Comparison of ENCODE assay signal across 8 mouse cellular contexts in genomic region chr2:160365107-160365911, GRCm38 (mm10). TPM values are rescaled to one million over a fixed set of nuclear protein-coding genes. Genes with fewer than 3 reads are reported as not detected.
DNase-seq lines count a peak whose midpoint lies in the region; ATAC-seq and TF ChIP-seq lines count a peak whose summit lies in the region.

No protein-coding gene starts in this region.

- TF ChIP-seq CTCF in liver, adult 2 months (IDR thresholded peaks at IDR 0.05; ENCODE audit: low read depth, low read length) = no peak
- TF ChIP-seq CTCF in forebrain, postnatal 0 days (IDR thresholded peaks at IDR 0.05; ENCODE audit: low read depth) = no peak

- H3K36me3 ChIP-seq in liver, adult 2 months (ENCODE audit: control insufficient read depth, insufficient read depth, low read length) = peaks cover 15% of the 10 kb centered on the region; the same call in 1 of the 2 replicates
- peaks cover 4% of the 10 kb centered on the region; the same call in 1 of the 2 replicates for H3K36me3 ChIP-seq in forebrain, postnatal 0 days (ENCODE audit: insufficient read depth)
- H3K36me3 ChIP-seq in hindbrain, embryonic 12.5 days = no peaks in the 10 kb centered on the region
- 0 out of 2 replicates have a peak, but pooled peaks cover 5% of the 10 kb centered on the region for H3K36me3 ChIP-seq in limb, embryonic 15.5 days

- peak overlapping the region; percentile 88 for H3K4me2 ChIP-seq in forebrain, postnatal 0 days (ENCODE audit: low read depth)
- H3K4me2 ChIP-seq in hindbrain, embryonic 12.5 days (replicated peaks) = peak overlapping the region; percentile 96
- H3K4me2 ChIP-seq in limb, embryonic 15.5 days = peak overlapping the region; percentile 97

- no peak for ATAC-seq in forebrain, postnatal 0 days
- no peak for ATAC-seq in hindbrain, embryonic 12.5 days (ENCODE audit: low FRiP score)
- no peak for ATAC-seq in limb, embryonic 15.5 days (ENCODE audit: insufficient number of reproducible peaks, low FRiP score, low TSS enrichment, low read depth)

- H3K4me1 ChIP-seq in liver, adult 2 months (ENCODE audit: control insufficient read depth, insufficient read depth, low read length) = no peaks in the 10 kb centered on the region; the same call in 1 of the 2 replicates
- H3K4me1 ChIP-seq in forebrain, postnatal 0 days (ENCODE audit: insufficient read depth) = peaks cover 17% of the 10 kb centered on the region
- H3K4me1 ChIP-seq in hindbrain, embryonic 12.5 days = peaks cover 42% of the 10 kb centered on the region
- peaks cover 64% of the 10 kb centered on the region for H3K4me1 ChIP-seq in limb, embryonic 15.5 days

- peak; percentile 65 for DNase-seq in liver, adult 2 months (ENCODE audit: extremely low read depth, low read depth, low spot score)
- DNase-seq in liver = no peak
- DNase-seq in forebrain, postnatal 0 days = no peak
- DNase-seq in neural tube, embryonic 10.5 days (ENCODE audit: extremely low spot score, low spot score) = peak; percentile 73
- DNase-seq in urinary bladder, postnatal 36 days (ENCODE audit: low spot score in 2 of 2) = peak; percentile 52 to 70
- no peak for DNase-seq in right cerebral cortex, adult 18-20 months

- peaks cover 6% of the 10 kb centered on the region; the same call in 1 of the 2 replicates for H3K27me3 ChIP-seq in liver, adult 2 months (ENCODE audit: control insufficient read depth, insufficient read depth, low read length)
- H3K27me3 ChIP-seq in forebrain, postnatal 0 days (ENCODE audit: insufficient read depth, low read length) = peaks cover 60% of the 10 kb centered on the region
- peaks cover 73% of the 10 kb centered on the region for H3K27me3 ChIP-seq in hindbrain, embryonic 12.5 days
- peaks cover 65% of the 10 kb centered on the region for H3K27me3 ChIP-seq in limb, embryonic 15.5 days

- H3K79me2 ChIP-seq in liver, adult 2 months (ENCODE audit: control insufficient read depth, insufficient read depth, low read length) = peaks cover 9% of the 10 kb centered on the region

- H3K4me3 ChIP-seq in liver, adult 2 months (ENCODE audit: insufficient read depth, low read depth, low read length) = peak overlapping the region; percentile 89
- peak overlapping the region; percentile 62 for H3K4me3 ChIP-seq in forebrain, postnatal 0 days (ENCODE audit: low read depth, low read length)
- peak overlapping the region; percentile 58 for H3K4me3 ChIP-seq in hindbrain, embryonic 12.5 days
- peak overlapping the region; percentile 67 for H3K4me3 ChIP-seq in limb, embryonic 15.5 days

- H3K9me3 ChIP-seq in forebrain, postnatal 0 days (ENCODE audit: low read length) = no peaks in the 10 kb centered on the region
- H3K9me3 ChIP-seq in hindbrain, embryonic 12.5 days (replicated peaks) = no peaks in the 10 kb centered on the region
- no peaks in the 10 kb centered on the region for H3K9me3 ChIP-seq in limb, embryonic 15.5 days

- TF ChIP-seq POLR2A in liver, adult 2 months (IDR thresholded peaks at IDR 0.05; ENCODE audit: extremely low read depth, insufficient read depth, low read length) = no peak

- peak overlapping the region; percentile 71 for H3K27ac ChIP-seq in liver, adult 2 months (replicated peaks; ENCODE audit: insufficient read depth, low read depth, low read length)
- H3K27ac ChIP-seq in forebrain, postnatal 0 days (ENCODE audit: low read depth, low read length) = no peak overlapping the region
- no peak overlapping the region for H3K27ac ChIP-seq in hindbrain, embryonic 12.5 days
- H3K27ac ChIP-seq in limb, embryonic 15.5 days = peak overlapping the region; percentile 93; the same call in 1 of the 2 replicates

- H3K9ac ChIP-seq in liver, adult 2 months (ENCODE audit: low read depth, low read length) = peak overlapping the region; percentile 94
- peak overlapping the region; percentile 63 for H3K9ac ChIP-seq in forebrain, postnatal 0 days
- H3K9ac ChIP-seq in hindbrain, embryonic 12.5 days = peak overlapping the region; percentile 77
- peak overlapping the region; percentile 57 for H3K9ac ChIP-seq in limb, embryonic 15.5 days

- WGBS in liver, adult 2 months = 4% methylated on average over 50 of the region's 50 CpGs
- 2% methylated on average over 50 of the region's 50 CpGs for WGBS in forebrain, postnatal 0 days
- WGBS in hindbrain, embryonic 12.5 days = under 1% methylated on average over 50 of the region's 50 CpGs
- WGBS in limb, embryonic 15.5 days = under 1% methylated on average over 50 of the region's 50 CpGs

RNA-seq across cellular contexts. Expression of gene Mafb, which starts 1.6 kb away (rescaled TPM):
- total RNA-seq in liver, adult 2 months (2014; rRNA removed) = 17.0 and 22.3 TPM in 2 replicates
- polyA plus RNA-seq in liver, adult 2 months (2012; rRNA removed) = 6.3 and 10.3 TPM in 2 replicates
- 13.5 and 13.7 TPM in 2 replicates for total RNA-seq in forebrain, postnatal 0 days (2014; rRNA removed)
- 13.1 and 15.3 TPM in 2 replicates for polyA plus RNA-seq in forebrain, postnatal 0 days (2015; fragmentation: Nextera tagmentation; extraction: Ambion mirVana)
- 17.9 and 23.9 TPM in 2 replicates for polyA plus RNA-seq in hindbrain, embryonic 12.5 days (2016; fragmentation: Nextera tagmentation; extraction: Ambion mirVana)
- polyA plus RNA-seq in limb, embryonic 15.5 days (2015; fragmentation: Nextera tagmentation; extraction: Ambion mirVana) = 34.2 and 37.1 TPM in 2 replicates

RNA-seq across cellular contexts. Expression of gene Gm826, which starts 31.3 kb away (rescaled TPM):
- total RNA-seq in liver, adult 2 months (2014; rRNA removed) = 4.0 and 4.1 TPM in 2 replicates
- polyA plus RNA-seq in liver, adult 2 months (2012; rRNA removed) = 1.4 and 2.9 TPM in 2 replicates
- total RNA-seq in forebrain, postnatal 0 days (2014; rRNA removed) = not detected in 2 replicates
- polyA plus RNA-seq in forebrain, postnatal 0 days (2015; fragmentation: Nextera tagmentation; extraction: Ambion mirVana) = 0.19 TPM in 1 of 2 replicates, not detected in the other
- polyA plus RNA-seq in hindbrain, embryonic 12.5 days (2016; fragmentation: Nextera tagmentation; extraction: Ambion mirVana) = not detected in 2 replicates
- polyA plus RNA-seq in limb, embryonic 15.5 days (2015; fragmentation: Nextera tagmentation; extraction: Ambion mirVana) = 0.82 and 1.3 TPM in 2 replicates

Comparison
In these comparisons a context has a peak if more than half of its experiments do, and no peak if none do; other contexts are left out.
1. DNase-seq: peak in liver, adult 2 months (single experiment), neural tube, embryonic 10.5 days (single experiment) and urinary bladder, postnatal 36 days (2 of 2); none in liver (single experiment), forebrain, postnatal 0 days (single experiment) and right cerebral cortex, adult 18-20 months (single experiment).
2. H3K27ac ChIP-seq: peak in liver, adult 2 months (single experiment) and limb, embryonic 15.5 days (single experiment); none in forebrain, postnatal 0 days (single experiment) and hindbrain, embryonic 12.5 days (single experiment).
3. Peak in every context shown above with its lines, with median percentiles within 50 percentile points of each other: H3K4me3 ChIP-seq, H3K9ac ChIP-seq and H3K4me2 ChIP-seq.